Mouse (Mus musculus): ENCODE measurements at regions not wholly inside any gene's neighbourhood (a gene's known extent, or its start where the extent isn't known, plus 50 kb on each side); places are given as distances from the start of the nearest gene placed in this dataset.

- WGBS = 92% methylated on average over 3 of the region's 3 CpGs
- H3K4me1 ChIP-seq (replicated peaks; ENCODE audit: control insufficient read depth, insufficient read depth, low read length) = no peaks in the 10 kb centered on the region
- no peak overlapping the region for H3K4me3 ChIP-seq (replicated peaks; ENCODE audit: low read length)
- no peak overlapping the region for H3K27ac ChIP-seq (ENCODE audit: low read length)
- H3K27me3 ChIP-seq (replicated peaks; ENCODE audit: control insufficient read depth, insufficient read depth, low read length) = no peaks in the 10 kb centered on the region
- H3K4me2 ChIP-seq (ENCODE audit: low read length) = no peak overlapping the region
- H3K9me3 ChIP-seq (ENCODE audit: control insufficient read depth, low read length) = no peaks in the 10 kb centered on the region
- H3K9ac ChIP-seq (replicated peaks; ENCODE audit: low read depth, low read length) = no peak overlapping the region
- no peaks in the 10 kb centered on the region for H3K36me3 ChIP-seq (ENCODE audit: control insufficient read depth, insufficient read depth)
- no peak for ATAC-seq
These were observed 170.1 kb upstream of the Adamts9 start for GRCm38 (mm10) chr6:93113361-93113760.

GRCm38 (mm10) chr6:93094730-93095360 is 151.6 kb upstream of the Adamts9 start:
- Histone ChIP-seq H3K27me3 (replicated peaks; ENCODE audit: control insufficient read depth, insufficient read depth, low read length) (no peaks in the 10 kb centered on the region), H3K9ac (replicated peaks; ENCODE audit: low read depth, low read length) (no peak overlapping the region), H3K4me2 (ENCODE audit: low read length) (no peak overlapping the region), H3K4me3 (replicated peaks; ENCODE audit: low read length) (no peak overlapping the region), H3K4me1 (replicated peaks; ENCODE audit: control insufficient read depth, insufficient read depth, low read length) (no peaks in the 10 kb centered on the region), H3K36me3 (ENCODE audit: control insufficient read depth, insufficient read depth) (no peaks in the 10 kb centered on the region), H3K9me3 (ENCODE audit: control insufficient read depth, low read length) (no peaks in the 10 kb centered on the region), H3K27ac (ENCODE audit: low read length) (no peak overlapping the region)
- no peak for ATAC-seq
- 15% methylated on average over 5 of the region's 5 CpGs for WGBS

DNA sequence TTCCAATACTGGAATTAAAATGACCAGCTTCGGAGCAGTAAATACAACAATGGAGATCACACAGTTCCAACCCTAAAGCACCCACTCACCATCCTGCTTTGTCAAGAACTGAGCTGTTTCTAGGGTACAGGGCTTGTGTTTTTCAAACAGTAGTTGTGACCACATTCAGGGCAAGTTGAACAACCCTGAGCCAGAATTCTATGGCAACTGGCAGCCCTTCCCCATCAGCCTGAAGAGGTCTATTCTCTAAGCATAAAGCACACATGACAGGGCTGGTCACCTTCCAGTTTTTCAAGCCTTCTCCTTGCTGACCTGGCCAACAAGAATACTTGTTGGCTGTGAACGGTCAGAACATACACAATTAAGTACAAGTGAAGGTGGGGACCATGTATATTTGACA is 150.5 kb upstream of the Adamts9 start:
- Histone ChIP-seq H3K27me3 (replicated peaks; ENCODE audit: control insufficient read depth, insufficient read depth, low read length) (no peaks in the 10 kb centered on the region), H3K4me1 (replicated peaks; ENCODE audit: control insufficient read depth, insufficient read depth, low read length) (no peaks in the 10 kb centered on the region), H3K9ac (replicated peaks; ENCODE audit: low read depth, low read length) (no peak overlapping the region), H3K36me3 (ENCODE audit: control insufficient read depth, insufficient read depth) (no peaks in the 10 kb centered on the region), H3K9me3 (ENCODE audit: control insufficient read depth, low read length) (no peaks in the 10 kb centered on the region), H3K27ac (ENCODE audit: low read length) (no peak overlapping the region), H3K4me3 (replicated peaks; ENCODE audit: low read length) (no peak overlapping the region), H3K4me2 (ENCODE audit: low read length) (no peak overlapping the region)
- no peak for ATAC-seq
- 51% methylated on average over 2 of the region's 2 CpGs for WGBS

- no peaks in the 10 kb centered on the region for H3K36me3 ChIP-seq (ENCODE audit: control insufficient read depth, insufficient read depth)
- H3K9me3 ChIP-seq (ENCODE audit: control insufficient read depth, low read length) = no peaks in the 10 kb centered on the region
- no peak overlapping the region for H3K9ac ChIP-seq (replicated peaks; ENCODE audit: low read depth, low read length)
- no peaks in the 10 kb centered on the region for H3K4me1 ChIP-seq (replicated peaks; ENCODE audit: control insufficient read depth, insufficient read depth, low read length)
- no peak overlapping the region for H3K27ac ChIP-seq (ENCODE audit: low read length)
- no peak overlapping the region for H3K4me2 ChIP-seq (ENCODE audit: low read length)
- no peaks in the 10 kb centered on the region for H3K27me3 ChIP-seq (replicated peaks; ENCODE audit: control insufficient read depth, insufficient read depth, low read length)
- H3K4me3 ChIP-seq (replicated peaks; ENCODE audit: low read length) = no peak overlapping the region
- 86% methylated on average over 2 of the region's 2 CpGs for WGBS
- no peak for ATAC-seq
These were observed 144.0 kb upstream of the Adamts9 start for GRCm38 (mm10) chr6:93087329-93087728.

DNA sequence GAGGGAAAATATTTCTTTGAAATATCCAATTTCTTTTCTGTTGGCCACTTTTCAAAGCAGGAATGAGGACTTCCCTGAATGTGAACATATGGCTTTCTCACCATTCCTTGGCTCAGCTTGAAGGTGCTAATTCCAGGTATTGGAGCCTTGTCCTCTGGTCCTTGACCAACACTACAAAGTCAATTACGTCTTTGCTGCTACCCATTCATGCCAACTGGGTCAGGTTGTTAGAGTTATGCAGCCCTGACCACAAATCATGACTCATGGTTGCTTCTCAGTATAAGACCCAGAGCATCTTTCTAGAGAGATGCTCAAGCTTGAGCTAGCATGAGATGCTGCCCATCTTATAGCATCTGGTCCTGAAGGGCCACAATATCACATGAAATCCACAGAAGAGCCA is 141.0 kb upstream of the Adamts9 start:
- no peaks in the 10 kb centered on the region for H3K36me3 ChIP-seq (ENCODE audit: control insufficient read depth, insufficient read depth)
- ATAC-seq = no peak
- 87% methylated on average over 1 of the region's 1 CpGs for WGBS
- no peaks in the 10 kb centered on the region for H3K4me1 ChIP-seq (replicated peaks; ENCODE audit: control insufficient read depth, insufficient read depth, low read length)
- no peak overlapping the region for H3K9ac ChIP-seq (replicated peaks; ENCODE audit: low read depth, low read length)
- no peak overlapping the region for H3K27ac ChIP-seq (ENCODE audit: low read length)
- no peaks in the 10 kb centered on the region for H3K9me3 ChIP-seq (ENCODE audit: control insufficient read depth, low read length)
- no peaks in the 10 kb centered on the region for H3K27me3 ChIP-seq (replicated peaks; ENCODE audit: control insufficient read depth, insufficient read depth, low read length)
- no peak overlapping the region for H3K4me3 ChIP-seq (replicated peaks; ENCODE audit: low read length)
- H3K4me2 ChIP-seq (ENCODE audit: low read length) = no peak overlapping the region

DNA sequence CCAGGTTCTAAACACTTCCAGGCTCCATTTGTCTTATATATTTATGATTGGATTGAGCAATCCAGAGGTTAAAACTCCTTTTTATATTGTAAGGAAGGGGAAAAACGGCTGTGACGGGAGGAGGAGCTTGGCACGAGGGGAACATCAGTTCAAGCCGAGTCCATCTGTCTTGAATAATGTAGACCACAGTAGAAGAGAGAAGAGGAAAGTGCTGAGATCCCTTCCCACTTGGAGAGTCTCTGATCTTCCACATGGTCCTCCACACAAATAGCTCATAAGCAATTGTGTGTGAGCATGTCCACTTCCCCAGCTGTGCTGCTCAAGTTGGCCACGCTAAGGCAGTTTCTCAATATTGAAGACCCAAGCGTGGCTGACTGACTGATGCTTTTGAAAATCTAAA is 140.4 kb upstream of the Adamts9 start:
- no peak overlapping the region for H3K27ac ChIP-seq (ENCODE audit: low read length)
- H3K9ac ChIP-seq (replicated peaks; ENCODE audit: low read depth, low read length) = no peak overlapping the region
- H3K27me3 ChIP-seq (replicated peaks; ENCODE audit: control insufficient read depth, insufficient read depth, low read length) = no peaks in the 10 kb centered on the region
- no peaks in the 10 kb centered on the region for H3K9me3 ChIP-seq (ENCODE audit: control insufficient read depth, low read length)
- ATAC-seq = no peak
- no peak overlapping the region for H3K4me3 ChIP-seq (replicated peaks; ENCODE audit: low read length)
- H3K36me3 ChIP-seq (ENCODE audit: control insufficient read depth, insufficient read depth) = no peaks in the 10 kb centered on the region
- no peaks in the 10 kb centered on the region for H3K4me1 ChIP-seq (replicated peaks; ENCODE audit: control insufficient read depth, insufficient read depth, low read length)
- 95% methylated on average over 6 of the region's 6 CpGs for WGBS
- no peak overlapping the region for H3K4me2 ChIP-seq (ENCODE audit: low read length)

- no peak for ATAC-seq
- H3K9me3 ChIP-seq (ENCODE audit: control insufficient read depth, low read length) = no peaks in the 10 kb centered on the region
- WGBS = 74% methylated on average over 4 of the region's 4 CpGs
- H3K4me3 ChIP-seq (replicated peaks; ENCODE audit: low read length) = no peak overlapping the region
- no peak overlapping the region for H3K4me2 ChIP-seq (ENCODE audit: low read length)
- no peaks in the 10 kb centered on the region for H3K36me3 ChIP-seq (ENCODE audit: control insufficient read depth, insufficient read depth)
- no peaks in the 10 kb centered on the region for H3K4me1 ChIP-seq (replicated peaks; ENCODE audit: control insufficient read depth, insufficient read depth, low read length)
- H3K27me3 ChIP-seq (replicated peaks; ENCODE audit: control insufficient read depth, insufficient read depth, low read length) = no peaks in the 10 kb centered on the region
- H3K27ac ChIP-seq (ENCODE audit: low read length) = no peak overlapping the region
- H3K9ac ChIP-seq (replicated peaks; ENCODE audit: low read depth, low read length) = no peak overlapping the region
These were observed 138.9 kb upstream of the Adamts9 start for GRCm38 (mm10) chr6:93082205-93082604.

GRCm38 (mm10) chr6:93076681-93077080 is 133.4 kb upstream of the Adamts9 start:
- Histone ChIP-seq H3K4me3 (replicated peaks; ENCODE audit: low read length) (no peak overlapping the region), H3K4me1 (replicated peaks; ENCODE audit: control insufficient read depth, insufficient read depth, low read length) (no peaks in the 10 kb centered on the region; the same call in 1 of the 2 replicates), H3K4me2 (ENCODE audit: low read length) (no peak overlapping the region), H3K27ac (ENCODE audit: low read length) (no peak overlapping the region), H3K9ac (replicated peaks; ENCODE audit: low read depth, low read length) (no peak overlapping the region), H3K27me3 (replicated peaks; ENCODE audit: control insufficient read depth, insufficient read depth, low read length) (no peaks in the 10 kb centered on the region), H3K9me3 (ENCODE audit: control insufficient read depth, low read length) (no peaks in the 10 kb centered on the region), H3K36me3 (ENCODE audit: control insufficient read depth, insufficient read depth) (no peaks in the 10 kb centered on the region)
- WGBS = 82% methylated on average over 1 of the region's 1 CpGs
- no peak for ATAC-seq

DNA sequence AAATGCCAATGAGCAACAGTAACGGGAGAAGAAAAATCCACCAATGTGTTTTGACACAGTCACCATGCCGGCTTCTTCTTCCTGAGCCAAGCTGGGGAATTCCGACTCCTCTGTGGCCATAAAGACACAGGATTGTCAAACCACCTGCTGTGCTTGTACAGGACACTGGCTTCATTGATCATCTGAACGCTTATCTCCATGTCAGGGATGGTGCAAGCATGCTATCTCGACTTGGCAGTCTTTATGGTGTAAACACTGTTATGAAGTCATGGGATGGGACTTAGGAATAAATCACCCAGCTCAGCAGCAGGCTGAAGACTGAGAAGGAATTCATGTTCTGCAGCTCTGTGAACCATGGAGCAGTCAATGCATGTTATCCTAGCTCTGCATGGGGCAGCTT is 132.6 kb upstream of the Adamts9 start:
- H3K27ac ChIP-seq (ENCODE audit: low read length) = no peak overlapping the region
- H3K9ac ChIP-seq (replicated peaks; ENCODE audit: low read depth, low read length) = no peak overlapping the region
- no peaks in the 10 kb centered on the region for H3K9me3 ChIP-seq (ENCODE audit: control insufficient read depth, low read length)
- no peaks in the 10 kb centered on the region; the same call in 1 of the 2 replicates for H3K4me1 ChIP-seq (replicated peaks; ENCODE audit: control insufficient read depth, insufficient read depth, low read length)
- H3K27me3 ChIP-seq (replicated peaks; ENCODE audit: control insufficient read depth, insufficient read depth, low read length) = no peaks in the 10 kb centered on the region
- ATAC-seq = no peak
- H3K4me3 ChIP-seq (replicated peaks; ENCODE audit: low read length) = no peak overlapping the region
- 77% methylated on average over 5 of the region's 5 CpGs for whole genome bisulfite sequencing
- H3K4me2 ChIP-seq (ENCODE audit: low read length) = no peak overlapping the region
- H3K36me3 ChIP-seq (ENCODE audit: control insufficient read depth, insufficient read depth) = no peaks in the 10 kb centered on the region

- no peak for ATAC-seq
- 34% methylated on average over 4 of the region's 4 CpGs for WGBS
- no peaks in the 10 kb centered on the region for H3K36me3 ChIP-seq (ENCODE audit: control insufficient read depth, insufficient read depth)
These were observed 131.7 kb upstream of the Adamts9 start for GRCm38 (mm10) chr6:93075011-93075410.

More at GRCm38 (mm10) chr6:93075011-93075410, 131.7 kb upstream of the Adamts9 start:
- Histone ChIP-seq H3K4me3 (replicated peaks; ENCODE audit: low read length) (no peak overlapping the region), H3K4me2 (ENCODE audit: low read length) (no peak overlapping the region), H3K4me1 (replicated peaks; ENCODE audit: control insufficient read depth, insufficient read depth, low read length) (no peaks in the 10 kb centered on the region; the same call in 1 of the 2 replicates), H3K27me3 (replicated peaks; ENCODE audit: control insufficient read depth, insufficient read depth, low read length) (no peaks in the 10 kb centered on the region), H3K9me3 (ENCODE audit: control insufficient read depth, low read length) (no peaks in the 10 kb centered on the region), H3K27ac (ENCODE audit: low read length) (no peak overlapping the region), H3K9ac (replicated peaks; ENCODE audit: low read depth, low read length) (no peak overlapping the region)
